Mouse (Mus musculus): ENCODE data around the gene Srxn1. TPM values are rescaled to one million over a fixed set of nuclear protein-coding genes. Genes with fewer than 3 reads are reported as not detected.
"Not testable (repeated sequence)": the region's sequence is repeated elsewhere in the genome, so short reads cannot be mapped to it uniquely, and the experiment has no call there.

Gene Srxn1
- 10 to 100 TPM; 65.7 to 77.7 (median 72.6) TPM for total RNA-seq (2022)

- peak; percentile 78 to 79 for DNase-seq (ENCODE audit: low spot score in 2 of 2)
Measured at GRCm38 (mm10) chr2:152105318-152106224, at the start of gene Srxn1. Gene Srxn1 (plus strand): TSS chr2:152105516.

GRCm38 (mm10) chr2:152056368-152057251 is 48.7 kb upstream of the Srxn1 start:
- no peak for DNase-seq (ENCODE audit: low spot score in 2 of 2)

DNA sequence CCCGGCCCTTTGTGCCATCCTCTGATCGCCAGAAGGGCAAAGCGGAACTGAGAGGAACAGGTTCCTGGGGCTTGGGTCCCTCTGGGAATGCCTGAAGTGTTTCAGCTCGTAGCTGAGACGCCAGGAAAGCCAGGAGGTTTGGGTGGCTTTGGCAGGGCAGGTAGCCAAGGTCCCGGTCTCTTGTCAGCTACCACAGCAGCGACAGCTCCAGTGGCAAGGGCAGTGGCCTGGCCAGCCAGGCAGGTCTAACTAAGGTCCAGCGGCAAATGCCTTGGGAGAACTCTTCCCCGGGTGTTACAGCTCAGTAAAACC is 48.1 kb upstream of the Srxn1 start:
- no peak for DNase-seq (ENCODE audit: low spot score in 2 of 2)

DNA sequence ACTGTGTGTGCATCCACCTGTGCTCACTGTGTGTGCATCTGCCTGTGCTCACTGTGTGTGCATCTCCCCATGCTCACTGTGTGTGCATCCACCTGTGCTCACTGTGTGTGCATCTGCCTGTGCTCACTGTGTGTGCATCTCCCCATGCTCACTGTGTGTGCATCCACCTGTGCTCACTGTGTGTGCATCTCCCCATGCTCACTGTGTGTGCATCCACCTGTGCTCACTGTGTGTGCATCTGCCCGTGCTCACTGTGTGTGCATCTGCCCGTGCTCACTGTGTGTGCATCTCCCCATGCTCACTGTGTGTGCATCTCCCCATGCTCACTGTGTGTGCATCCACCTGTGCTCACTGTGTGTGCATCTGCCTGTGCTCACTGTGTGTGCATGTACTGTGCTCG is 42.5 kb upstream of the Srxn1 start:
- not testable (repeated sequence) for DNase-seq (ENCODE audit: low spot score in 2 of 2)

DNA sequence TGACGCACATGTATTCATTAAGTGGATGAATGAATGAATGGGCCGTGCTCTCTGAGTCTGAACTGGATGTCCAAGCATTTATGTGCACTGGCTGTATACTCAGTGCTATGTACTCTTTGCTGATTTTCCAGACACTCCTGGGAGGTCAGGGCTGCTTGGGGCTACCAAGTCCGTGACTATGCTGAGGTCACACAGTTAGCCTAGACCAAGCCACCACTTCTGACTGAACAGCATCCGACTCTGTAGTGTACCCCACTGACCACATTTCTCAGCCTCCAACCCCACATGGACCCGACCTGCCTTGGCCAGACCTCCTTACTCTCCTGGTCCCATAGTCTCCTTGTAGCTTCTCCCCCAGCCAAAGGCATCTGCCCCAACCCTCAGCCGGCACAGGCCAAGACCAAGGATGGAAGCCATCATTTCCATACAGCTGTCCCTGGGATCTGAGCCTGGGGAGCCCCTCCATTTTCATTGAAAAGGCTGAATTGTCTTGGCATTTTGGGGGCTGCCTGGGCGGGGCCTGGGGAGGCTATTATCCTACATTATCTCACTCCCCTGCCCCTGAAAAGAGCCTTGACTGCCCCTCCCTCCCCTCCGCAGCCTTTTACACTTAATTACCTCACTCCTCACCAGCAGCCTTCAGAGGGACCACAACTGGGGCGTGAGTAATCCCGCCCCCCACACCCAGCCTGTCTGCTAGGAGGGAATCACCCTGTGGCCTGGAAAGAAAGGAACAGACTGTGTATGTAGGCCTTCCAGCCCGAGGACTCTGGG is 36.5 kb upstream of the Srxn1 start:
- DNase-seq (ENCODE audit: low spot score in 2 of 2): no peak

DNA sequence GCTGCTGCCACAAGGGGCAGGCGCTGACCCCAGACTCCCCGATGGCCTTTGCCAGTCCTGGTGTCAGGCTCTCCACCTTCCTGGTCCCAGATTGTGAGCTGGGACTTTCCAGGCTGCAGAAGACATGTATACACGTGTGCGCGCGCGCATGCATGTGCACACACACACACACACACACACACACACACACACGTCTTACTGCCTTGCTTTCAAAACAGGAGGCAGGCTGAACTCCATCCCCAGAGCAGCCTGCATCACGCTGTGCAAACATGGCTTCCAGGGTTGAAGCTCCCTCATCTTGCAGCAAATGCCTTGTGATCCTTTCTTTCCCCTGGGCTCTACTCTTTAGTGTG is 35.9 kb upstream of the Srxn1 start:
- no peak for DNase-seq (ENCODE audit: low spot score in 2 of 2)

DNA sequence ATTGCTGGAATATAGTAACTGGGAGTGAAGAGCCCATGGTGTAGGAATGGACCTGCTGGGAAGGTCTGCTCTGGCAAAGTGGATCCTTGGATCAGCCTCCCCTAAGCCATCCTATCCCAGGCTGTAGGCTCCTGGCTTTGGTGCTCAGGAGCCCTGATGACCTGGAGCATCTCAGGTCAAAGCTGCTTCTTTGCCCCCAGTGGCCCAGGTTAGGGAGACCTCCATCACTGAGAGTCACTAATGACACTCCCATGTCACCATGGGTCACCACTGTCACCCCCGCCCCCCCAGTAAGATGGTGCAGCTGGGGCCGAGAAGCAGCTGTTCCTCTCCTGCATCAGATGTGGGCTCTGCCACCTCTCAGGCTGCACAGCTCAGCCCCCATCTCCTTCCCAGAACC is 35.4 kb upstream of the Srxn1 start:
- no peak for DNase-seq (ENCODE audit: low spot score in 2 of 2)

GRCm38 (mm10) chr2:152074521-152074920 is 30.8 kb upstream of the Srxn1 start:
- DNase-seq (ENCODE audit: low spot score in 2 of 2): no peak

GRCm38 (mm10) chr2:152075294-152075889 is 29.9 kb upstream of the Srxn1 start:
- no peak for DNase-seq (ENCODE audit: low spot score in 2 of 2)

DNA sequence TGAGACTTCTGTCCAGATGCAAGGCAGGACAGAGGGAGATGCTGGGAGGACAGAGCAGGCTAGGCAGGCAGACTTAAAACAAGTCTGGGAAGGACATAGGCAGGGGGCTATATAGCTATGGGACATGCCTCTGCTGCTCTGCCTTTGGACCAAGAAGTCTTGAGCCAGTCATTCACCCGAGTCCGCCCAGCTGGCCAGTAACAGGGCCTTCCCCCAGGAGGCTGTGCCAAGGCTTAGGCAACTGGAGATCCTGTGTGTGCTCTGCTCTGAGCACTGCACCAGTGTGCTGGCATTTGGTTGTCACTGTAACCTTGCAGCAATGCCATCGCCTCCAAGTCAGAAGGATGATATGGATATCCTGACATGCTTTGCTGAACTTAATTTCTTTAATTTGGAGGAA is 28.0 kb upstream of the Srxn1 start:
- no peak for DNase-seq (ENCODE audit: low spot score in 2 of 2)

DNA sequence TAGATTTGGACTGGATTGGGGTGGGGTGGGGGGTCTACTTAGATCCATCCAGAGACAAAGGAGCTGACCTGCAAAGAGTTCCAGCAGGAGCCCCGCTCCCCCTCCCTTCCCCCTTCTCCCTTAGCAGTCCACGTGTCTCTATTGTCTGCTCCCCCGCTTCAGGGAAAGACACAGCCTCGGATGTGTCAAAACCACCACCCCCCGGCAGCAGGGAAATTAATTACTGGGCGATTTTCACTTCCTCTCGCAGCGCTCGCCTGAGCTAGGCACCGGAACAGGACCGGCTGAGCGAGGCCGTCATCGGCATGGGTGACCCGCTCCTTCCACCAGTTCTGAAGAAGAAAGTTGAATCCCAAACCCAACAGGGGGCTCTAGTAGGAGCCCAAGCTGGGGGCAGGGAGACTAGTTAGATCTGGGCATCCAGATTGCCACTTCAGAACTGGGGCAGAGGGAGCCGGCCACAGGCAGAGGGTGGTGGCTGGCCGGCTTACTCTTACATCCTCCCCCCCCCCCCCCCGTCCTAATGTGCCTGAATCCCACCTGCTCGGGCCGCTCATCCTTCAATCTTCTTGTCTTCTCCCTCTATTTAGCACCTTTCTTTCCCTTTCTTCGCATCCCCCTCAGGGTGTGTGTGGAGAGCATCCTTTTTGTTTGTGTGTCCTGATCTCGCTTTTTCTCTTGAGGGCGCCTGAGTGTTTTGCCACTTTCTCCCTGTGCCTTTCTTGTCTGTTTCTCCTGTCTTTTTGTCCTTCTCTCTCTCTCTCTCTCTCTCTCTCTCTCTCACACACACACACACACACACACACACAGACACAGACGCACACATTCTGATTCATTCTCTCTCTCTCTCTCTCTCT is 24.4 kb upstream of the Srxn1 start, which contains the start of gene Scrt2:
TSS of gene Scrt2 (plus strand) at position 845 of the 857 bp plus-strand sequence.
- no peak for DNase-seq (ENCODE audit: low spot score in 2 of 2)

- DNase-seq (ENCODE audit: low spot score in 2 of 2): no peak
Measured at GRCm38 (mm10) chr2:152081641-152082448, 23.5 kb upstream of the Srxn1 start.

- no peak for DNase-seq (ENCODE audit: low spot score in 2 of 2)
Measured at GRCm38 (mm10) chr2:152082456-152083285, 22.6 kb upstream of the Srxn1 start.

- DNase-seq (ENCODE audit: low spot score in 2 of 2): no peak
Measured at GRCm38 (mm10) chr2:152083411-152083810, 21.9 kb upstream of the Srxn1 start.

GRCm38 (mm10) chr2:152084298-152084697 is 21.0 kb upstream of the Srxn1 start:
- no peak for DNase-seq (ENCODE audit: low spot score in 2 of 2)

DNA sequence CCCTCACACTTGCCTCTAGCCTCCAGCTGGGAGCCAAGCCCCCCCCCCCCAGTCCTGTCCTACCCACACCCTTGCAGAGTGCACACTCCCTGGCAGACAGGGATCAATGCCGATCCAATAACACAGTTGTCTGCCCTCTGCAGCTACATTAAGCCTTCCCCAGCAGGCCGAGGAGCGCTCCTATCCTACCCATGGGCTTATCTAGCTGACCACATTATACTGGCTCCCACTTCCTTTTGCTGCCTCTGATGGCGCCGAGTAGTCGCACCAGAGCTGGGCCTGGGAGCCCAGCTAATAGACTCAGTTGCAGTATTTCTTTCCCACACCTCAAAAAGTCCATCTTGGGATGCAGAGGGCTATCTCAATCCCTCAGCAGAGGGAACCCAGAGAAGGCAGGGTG is 19.9 kb upstream of the Srxn1 start:
- DNase-seq (ENCODE audit: low spot score in 2 of 2): no peak

- DNase-seq (ENCODE audit: low spot score in 2 of 2): peak in 1 of 2 experiments; percentile 6
Measured at GRCm38 (mm10) chr2:152086451-152086850, 18.9 kb upstream of the Srxn1 start.

GRCm38 (mm10) chr2:152087111-152087510 is 18.2 kb upstream of the Srxn1 start:
- DNase-seq (ENCODE audit: low spot score in 2 of 2): no peak

All from layer of hippocampus, adult 8-10 months (tissue).